Mouse (Mus musculus) forebrain, embryonic 12.5 days (tissue): ENCODE measurements at regions not wholly inside any gene's neighbourhood (a gene's known extent, or its start where the extent isn't known, plus 50 kb on each side); places are given as distances from the start of the nearest gene placed in this dataset.
"Not testable (repeated sequence)": the region's sequence is repeated elsewhere in the genome, so short reads cannot be mapped to it uniquely, and the experiment has no call there.

ENCODE experiments used
- ATAC-seq: fragments of 200-750 bp; cut with Nextera tagmentation; 2 replicates; pipeline ENCODE4 v1.8.0; 2017; ENCODE audit warnings: moderate TSS enrichment; ENCODE audit not compliant: low FRiP score
- H3K27ac ChIP-seq: fragments of 300-500 bp; sonication (generic); 2 replicates; pipeline ENCODE4 v1.5.1; 2016; ENCODE audit warnings: mild to moderate bottlenecking
- H3K27me3 ChIP-seq: fragments of 300-500 bp; sonication (generic); 2 replicates; pipeline ENCODE4 v1.6.1; 2016; ENCODE audit warnings: mild to moderate bottlenecking
- H3K36me3 ChIP-seq: fragments of 300-500 bp; sonication (generic); replicated peaks from 2 replicates; pipeline ENCODE4 v1.6.1; 2016; ENCODE audit warnings: mild to moderate bottlenecking
- H3K4me1 ChIP-seq: fragments of 300-500 bp; sonication (generic); 2 replicates; pipeline ENCODE4 v1.6.1; 2016
- H3K4me2 ChIP-seq: fragments of 300-500 bp; sonication (generic); 2 replicates; pipeline ENCODE4 v1.6.1; 2016; ENCODE audit warnings: mild to moderate bottlenecking, moderate library complexity
- H3K4me3 ChIP-seq: fragments of 300-500 bp; sonication (generic); replicated peaks from 2 replicates; pipeline ENCODE4 v1.5.1; 2016; ENCODE audit warnings: mild to moderate bottlenecking
- H3K9ac ChIP-seq: fragments of 300-500 bp; sonication (generic); 2 replicates; pipeline ENCODE4 v1.6.1; 2016; ENCODE audit warnings: mild to moderate bottlenecking
- H3K9me3 ChIP-seq: fragments of 300-500 bp; sonication (generic); 2 replicates; pipeline ENCODE4 v1.6.1; 2016
- WGBS: fragments of 180-500 bp; shearing (Covaris S2); methylation state at CpG from one replicate; pipeline ENCODE4 v1.1.7; 2016; 5-methylcytosine and 5-hydroxymethylcytosine counted together

DNA sequence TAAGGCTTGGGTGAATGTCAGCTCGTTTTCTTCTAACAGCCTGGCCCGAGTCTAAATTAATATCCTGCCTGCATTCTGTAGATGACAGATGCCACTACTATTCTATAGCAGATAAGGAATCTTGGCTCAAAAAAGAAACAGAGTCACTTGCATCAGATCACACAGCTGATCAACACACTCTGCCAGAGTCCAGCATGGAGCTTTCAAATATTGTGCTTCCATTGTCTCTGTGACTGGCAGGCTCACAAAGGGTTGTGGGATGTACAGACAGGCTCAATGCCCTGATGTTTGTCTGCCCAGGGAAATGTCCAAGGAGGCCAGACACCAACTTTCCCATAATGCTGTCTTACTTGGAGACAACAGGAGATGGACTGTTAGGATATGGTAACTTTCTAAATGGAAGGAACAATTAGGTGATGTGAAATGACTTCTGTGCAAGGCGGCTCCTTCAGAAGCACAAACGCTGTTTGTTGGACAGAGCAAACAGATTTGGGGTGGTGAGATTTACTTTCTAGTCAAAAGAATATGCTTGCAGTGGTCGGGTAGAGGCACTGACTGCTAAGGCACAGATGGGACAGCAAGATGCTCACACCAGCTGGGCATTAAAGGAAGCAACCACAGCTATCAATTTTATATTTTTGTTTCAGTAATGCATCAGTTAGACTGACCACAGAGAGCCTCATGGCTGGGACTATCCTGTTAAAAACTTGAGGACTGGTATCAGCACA lies 291.6 kb upstream of the Pdzrn3 start:
- H3K9me3 ChIP-seq, result no peaks in the 10 kb centered on the region
- no peak overlapping the region for H3K9ac ChIP-seq
- H3K4me2 ChIP-seq, result no peak overlapping the region
- peaks cover 15% of the 10 kb centered on the region for H3K4me1 ChIP-seq
- no peak overlapping the region for H3K27ac ChIP-seq
- no peaks in the 10 kb centered on the region for H3K27me3 ChIP-seq
- WGBS, result 46% methylated on average over 5 of the region's 5 CpGs
- H3K4me3 ChIP-seq, result no peak overlapping the region
- no peaks in the 10 kb centered on the region for H3K36me3 ChIP-seq
- no peak for ATAC-seq

DNA sequence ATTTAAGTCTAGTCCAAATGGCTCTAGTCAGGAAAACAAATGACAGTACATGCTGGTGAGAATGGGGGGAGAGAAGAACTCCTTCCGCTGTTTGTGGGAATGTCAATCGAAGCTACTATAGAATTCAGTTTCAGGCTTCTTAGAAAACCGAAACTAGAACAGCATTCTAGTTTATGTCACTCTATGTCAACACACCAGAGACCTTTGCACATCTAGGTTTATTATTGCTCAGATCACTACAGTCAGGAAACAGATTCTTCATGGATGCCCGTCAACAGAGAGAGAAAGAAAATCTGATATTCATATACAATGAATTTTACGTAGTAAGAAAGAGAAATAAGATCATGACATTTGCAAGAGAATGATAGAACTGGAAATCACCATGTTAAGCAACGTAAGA lies 276.7 kb upstream of the Pdzrn3 start:
- no peaks in the 10 kb centered on the region for H3K4me1 ChIP-seq
- H3K36me3 ChIP-seq, result no peaks in the 10 kb centered on the region
- H3K9me3 ChIP-seq, result no peaks in the 10 kb centered on the region
- no peaks in the 10 kb centered on the region for H3K27me3 ChIP-seq
- H3K4me2 ChIP-seq, result no peak overlapping the region
- H3K27ac ChIP-seq, result no peak overlapping the region
- no peak overlapping the region for H3K4me3 ChIP-seq
- H3K9ac ChIP-seq, result no peak overlapping the region
- ATAC-seq, result no peak
- 91% methylated on average over 6 of the region's 6 CpGs for WGBS

DNA sequence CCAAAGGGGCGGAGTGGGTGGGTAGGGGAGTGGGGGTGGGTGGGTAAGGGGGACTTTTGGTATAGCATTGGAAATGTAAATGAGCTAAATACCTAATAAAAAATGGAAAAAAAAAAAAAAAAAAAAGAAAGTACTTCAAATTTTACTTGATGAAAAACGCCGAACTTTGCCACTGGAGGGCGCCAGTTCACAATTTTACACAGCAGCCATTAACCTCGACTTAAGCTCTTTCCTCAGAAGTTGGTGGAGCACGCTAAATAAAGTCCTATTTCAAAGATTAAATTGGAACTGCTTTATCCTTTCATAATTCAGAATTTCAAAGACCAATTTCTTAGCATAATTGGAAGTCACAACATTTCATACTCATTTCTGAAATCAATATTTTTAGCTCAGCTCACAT lies 272.7 kb upstream of the Pdzrn3 start:
- 8% methylated on average over 5 of the region's 6 CpGs for WGBS
- not testable (repeated sequence) for H3K4me3 ChIP-seq, H3K36me3 ChIP-seq, H3K4me2 ChIP-seq, H3K9ac ChIP-seq, H3K27me3 ChIP-seq, H3K4me1 ChIP-seq, H3K9me3 ChIP-seq, H3K27ac ChIP-seq
- ATAC-seq, result 0 out of 2 replicates have a peak, but pooled peaks have one; percentile 51

DNA sequence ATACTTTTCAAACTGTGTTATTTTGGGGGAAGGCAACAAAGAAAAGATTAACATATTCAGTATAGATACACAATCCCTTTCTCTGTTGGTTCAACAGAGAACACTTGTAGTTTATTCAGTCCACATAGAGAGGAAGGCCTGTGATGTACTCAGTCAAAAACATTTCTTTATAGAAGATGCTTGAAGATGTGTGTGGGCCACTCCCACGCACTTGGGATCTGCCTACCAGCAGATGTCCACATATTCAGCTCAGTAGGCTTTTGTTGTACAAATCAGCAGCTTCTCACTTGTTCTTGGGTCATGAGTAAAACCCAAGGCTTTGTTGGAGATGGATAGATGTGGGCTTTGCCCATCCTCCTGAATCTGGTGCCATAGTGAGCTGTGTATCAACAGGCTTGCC lies 239.6 kb upstream of the Pdzrn3 start:
- H3K27me3 ChIP-seq, result no peaks in the 10 kb centered on the region
- no peaks in the 10 kb centered on the region for H3K4me1 ChIP-seq
- H3K4me2 ChIP-seq, result no peak overlapping the region
- no peak for ATAC-seq
- no peak overlapping the region for H3K9ac ChIP-seq
- no peaks in the 10 kb centered on the region for H3K9me3 ChIP-seq
- H3K4me3 ChIP-seq, result no peak overlapping the region
- WGBS, result 63% methylated on average over 1 of the region's 1 CpGs
- H3K36me3 ChIP-seq, result no peaks in the 10 kb centered on the region
- H3K27ac ChIP-seq, result no peak overlapping the region

DNA sequence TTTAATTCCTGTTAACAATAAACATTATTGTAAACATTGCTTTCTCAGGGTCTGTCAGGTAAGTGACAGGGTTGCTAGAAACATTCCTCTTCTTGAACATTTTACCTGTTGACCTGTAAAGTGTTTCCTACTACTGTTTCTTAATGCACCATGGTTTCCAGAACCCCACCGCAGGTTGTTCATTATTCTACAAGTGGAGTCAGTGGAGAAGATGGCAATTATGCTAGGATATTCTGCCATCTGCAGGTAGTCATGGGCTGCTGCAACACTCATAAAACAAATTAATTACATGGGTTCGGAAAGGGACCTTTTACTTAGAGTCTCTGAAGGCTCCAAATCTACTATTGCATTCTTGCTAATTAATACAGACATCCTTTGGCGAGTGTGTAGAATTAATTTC lies 239.1 kb upstream of the Pdzrn3 start:
- H3K27me3 ChIP-seq, result no peaks in the 10 kb centered on the region
- no peak for ATAC-seq

DNA sequence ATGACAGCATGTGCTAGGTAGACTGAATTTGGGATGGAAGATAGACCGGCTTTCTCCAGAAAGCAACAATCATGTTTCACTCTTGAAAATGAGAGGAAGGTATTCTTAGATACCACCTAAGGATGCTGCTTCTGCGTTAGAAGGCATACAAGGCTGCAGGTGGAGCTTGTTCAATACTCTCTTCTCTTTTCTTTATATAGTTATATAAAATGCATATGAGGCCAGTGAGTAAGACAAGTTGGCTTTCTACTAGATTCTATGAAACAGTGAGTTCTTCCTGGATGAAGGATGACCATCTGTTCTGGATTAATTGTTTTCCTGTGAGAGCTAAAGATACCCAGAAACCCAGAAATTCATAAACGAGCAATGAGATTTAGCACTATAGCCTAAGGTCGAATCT lies 231.3 kb upstream of the Pdzrn3 start:
- Histone ChIP-seq H3K4me1 (no peaks in the 10 kb centered on the region), H3K9ac (no peak overlapping the region), H3K4me3 (no peak overlapping the region), H3K9me3 (no peaks in the 10 kb centered on the region), H3K27ac (no peak overlapping the region), H3K4me2 (no peak overlapping the region), H3K27me3 (no peaks in the 10 kb centered on the region), H3K36me3 (no peaks in the 10 kb centered on the region)
- WGBS, result 93% methylated on average over 4 of the region's 4 CpGs
- ATAC-seq, result no peak

More for the DNA sequence above, 239.1 kb upstream of the Pdzrn3 start:
- Histone ChIP-seq H3K4me3 (no peak overlapping the region), H3K9me3 (no peaks in the 10 kb centered on the region), H3K4me2 (no peak overlapping the region), H3K36me3 (no peaks in the 10 kb centered on the region), H3K27ac (no peak overlapping the region), H3K4me1 (no peaks in the 10 kb centered on the region), H3K9ac (no peak overlapping the region)
- 51% methylated on average over 3 of the region's 3 CpGs for WGBS

DNA sequence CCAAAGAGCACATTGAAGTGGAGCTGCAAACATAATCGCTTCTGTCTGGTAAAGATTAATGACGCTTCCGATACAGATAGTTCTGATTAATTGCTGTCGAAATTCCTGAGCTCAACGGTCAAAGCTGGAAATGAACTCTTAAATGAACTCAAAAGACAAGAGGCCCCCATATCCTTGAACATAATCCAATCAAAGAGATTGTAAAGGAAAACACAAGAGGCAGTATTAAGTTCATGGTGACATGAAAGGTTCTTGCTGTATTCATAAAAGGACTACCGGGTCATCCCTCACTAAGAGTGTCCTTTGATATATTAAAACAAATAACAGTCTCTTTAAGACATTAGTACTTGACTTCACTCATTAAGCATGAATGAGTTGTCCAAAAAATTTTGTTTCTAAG lies 225.4 kb upstream of the Pdzrn3 start:
- 80% methylated on average over 6 of the region's 6 CpGs for whole genome bisulfite sequencing
- ATAC-seq, result no peak
- H3K9ac ChIP-seq, result no peak overlapping the region

DNA sequence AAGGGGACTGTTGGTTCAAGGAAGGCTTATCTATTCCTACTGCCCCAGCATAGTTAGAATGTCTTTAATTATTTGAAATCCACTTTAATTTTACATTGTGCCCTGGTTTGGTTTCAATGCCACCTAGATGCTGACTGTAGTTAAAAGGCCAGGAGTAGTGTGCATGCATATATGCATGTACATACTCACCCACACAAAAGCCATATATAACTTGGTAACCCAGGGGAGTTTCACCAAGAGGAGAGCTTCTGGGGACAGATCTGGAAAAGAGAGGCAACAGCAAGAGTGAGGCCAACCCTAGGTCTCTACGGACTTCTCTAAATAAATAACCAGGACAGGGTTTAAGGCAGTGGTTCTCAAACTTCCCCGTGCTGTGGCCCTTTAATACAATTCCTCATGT lies 219.3 kb upstream of the Pdzrn3 start:
- H3K4me2 ChIP-seq, result no peak overlapping the region
- no peaks in the 10 kb centered on the region for H3K4me1 ChIP-seq
- 81% methylated on average over 2 of the region's 2 CpGs for WGBS
- H3K9me3 ChIP-seq, result no peaks in the 10 kb centered on the region
- no peak overlapping the region for H3K27ac ChIP-seq
- H3K9ac ChIP-seq, result no peak overlapping the region
- ATAC-seq, result no peak
- H3K36me3 ChIP-seq, result no peaks in the 10 kb centered on the region
- H3K4me3 ChIP-seq, result no peak overlapping the region
- H3K27me3 ChIP-seq, result no peaks in the 10 kb centered on the region

More for the DNA sequence above, 225.4 kb upstream of the Pdzrn3 start:
- H3K27ac ChIP-seq, result no peak overlapping the region
- H3K36me3 ChIP-seq, result no peaks in the 10 kb centered on the region
- H3K4me1 ChIP-seq, result no peaks in the 10 kb centered on the region
- no peak overlapping the region for H3K4me2 ChIP-seq
- H3K9me3 ChIP-seq, result no peaks in the 10 kb centered on the region
- no peak overlapping the region for H3K4me3 ChIP-seq
- H3K27me3 ChIP-seq, result no peaks in the 10 kb centered on the region

DNA sequence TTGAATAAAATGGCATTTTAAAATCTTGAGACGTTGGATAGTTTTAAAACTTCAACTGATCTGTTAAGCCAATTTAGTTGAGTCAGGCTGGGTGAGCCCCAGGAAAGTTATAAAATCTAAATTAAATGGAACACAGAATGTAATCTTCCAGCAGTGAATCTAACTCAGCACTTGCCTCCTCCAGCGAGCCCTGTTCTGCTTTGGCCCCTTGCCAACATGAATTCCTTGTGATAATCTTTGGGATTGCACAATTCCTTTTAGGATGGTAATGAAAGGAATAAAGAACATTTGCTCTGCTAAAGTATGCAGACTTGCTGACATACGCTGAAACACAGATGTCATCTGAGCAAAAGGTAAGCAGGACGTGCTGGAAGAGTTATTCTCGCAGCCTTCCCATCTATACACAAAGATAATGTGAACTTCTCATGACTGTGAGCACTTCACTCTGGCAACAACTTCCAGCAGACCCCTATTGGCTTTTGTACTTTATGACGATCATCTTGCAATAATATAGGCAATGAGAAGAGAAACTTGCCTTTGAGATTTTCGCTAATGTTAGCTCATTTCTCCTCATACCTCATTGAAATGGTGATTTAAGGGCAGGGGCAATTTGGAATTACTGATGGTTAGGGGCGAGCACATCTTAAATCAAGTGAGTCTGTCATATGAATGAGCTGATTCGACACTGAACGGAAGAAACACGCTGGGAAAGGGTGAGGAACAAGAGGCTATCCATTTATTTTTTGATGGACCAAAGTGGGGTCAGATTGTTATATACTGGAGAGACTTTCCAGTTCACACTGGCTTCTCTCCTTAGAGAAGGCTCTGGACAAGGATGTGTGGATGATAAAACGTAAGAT lies 216.3 kb upstream of the Pdzrn3 start:
- Histone ChIP-seq H3K27me3 (no peaks in the 10 kb centered on the region), H3K27ac (no peak overlapping the region), H3K9me3 (no peaks in the 10 kb centered on the region), H3K9ac (no peak overlapping the region), H3K36me3 (no peaks in the 10 kb centered on the region), H3K4me1 (no peaks in the 10 kb centered on the region), H3K4me3 (no peak overlapping the region), H3K4me2 (no peak overlapping the region)
- ATAC-seq, result no peak
- 82% methylated on average over 12 of the region's 12 CpGs for WGBS

DNA sequence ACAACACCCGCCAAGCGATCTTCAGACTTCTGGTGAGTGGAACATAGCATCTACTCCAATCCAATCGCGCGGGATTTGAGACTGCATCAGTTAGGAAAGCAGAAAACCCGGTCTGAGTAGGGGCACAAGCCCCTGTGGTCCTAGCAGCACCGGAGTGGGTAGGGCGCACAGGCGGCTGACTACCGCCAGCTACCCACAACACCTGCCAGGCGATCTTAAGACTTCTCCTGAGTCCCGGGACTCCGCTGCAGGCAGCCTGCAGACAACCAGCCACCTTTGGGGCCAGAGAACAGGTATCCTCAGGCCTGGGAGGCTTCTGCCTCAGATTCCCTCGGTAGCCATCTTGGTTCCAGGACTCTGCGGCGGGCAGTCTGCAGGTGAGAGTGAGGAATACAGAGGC lies 208.2 kb upstream of the Pdzrn3 start:
- Histone ChIP-seq H3K9ac (no peak overlapping the region), H3K4me2 (no peak overlapping the region), H3K27me3 (no peaks in the 10 kb centered on the region), H3K27ac (no peak overlapping the region), H3K36me3 (no peaks in the 10 kb centered on the region), H3K4me1 (no peaks in the 10 kb centered on the region), H3K9me3 (no peaks in the 10 kb centered on the region), H3K4me3 (no peak overlapping the region)
- no peak for ATAC-seq
- WGBS, result 83% methylated on average over 16 of the region's 16 CpGs

DNA sequence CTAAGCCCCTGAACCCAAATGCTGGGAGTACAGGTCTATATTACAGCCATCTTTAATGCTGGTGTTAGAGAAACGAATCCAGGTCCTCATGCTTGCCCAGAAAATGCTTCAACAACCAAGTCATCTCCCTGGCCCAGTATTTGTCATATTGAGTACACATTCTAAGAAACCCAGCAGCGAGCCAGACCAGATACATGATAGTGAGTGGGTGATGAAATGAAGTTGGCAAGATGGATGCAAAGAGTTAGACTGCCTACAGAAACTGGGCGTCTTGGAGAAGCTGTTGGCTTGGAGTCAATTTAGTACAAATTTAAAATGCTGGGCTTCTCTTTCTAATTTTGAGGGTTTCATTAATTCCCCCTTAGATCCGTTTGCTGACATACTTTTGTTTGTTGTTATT lies 203.1 kb upstream of the Pdzrn3 start:
- H3K4me2 ChIP-seq, result no peak overlapping the region
- no peaks in the 10 kb centered on the region for H3K9me3 ChIP-seq
- WGBS, result 87% methylated on average over 4 of the region's 4 CpGs
- ATAC-seq, result no peak
- H3K27me3 ChIP-seq, result no peaks in the 10 kb centered on the region
- H3K36me3 ChIP-seq, result no peaks in the 10 kb centered on the region
- H3K27ac ChIP-seq, result no peak overlapping the region
- H3K9ac ChIP-seq, result no peak overlapping the region
- H3K4me1 ChIP-seq, result no peaks in the 10 kb centered on the region
- H3K4me3 ChIP-seq, result no peak overlapping the region

DNA sequence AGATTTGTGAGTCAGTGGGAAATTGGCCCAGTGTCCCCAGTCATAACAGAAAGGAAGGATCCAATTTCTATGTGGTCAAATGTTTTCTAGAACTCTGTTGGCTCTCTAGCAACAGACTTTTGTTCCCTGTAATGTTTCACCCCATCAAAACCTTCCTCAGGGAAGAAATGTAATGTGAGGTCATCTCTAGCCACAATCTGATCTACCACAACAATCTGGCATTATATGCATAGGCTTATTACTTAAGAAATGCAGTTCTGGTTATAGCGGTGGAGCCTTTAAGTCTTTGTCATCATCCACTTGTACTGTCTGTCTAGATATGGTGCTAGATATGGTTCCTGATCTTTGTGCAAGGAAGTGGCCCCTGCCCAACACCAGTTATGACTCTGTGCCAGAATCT lies 178.4 kb upstream of the Pdzrn3 start:
- Histone ChIP-seq H3K4me2 (no peak overlapping the region), H3K27me3 (no peaks in the 10 kb centered on the region), H3K9ac (no peak overlapping the region), H3K36me3 (no peaks in the 10 kb centered on the region), H3K27ac (no peak overlapping the region), H3K9me3 (no peaks in the 10 kb centered on the region), H3K4me3 (no peak overlapping the region), H3K4me1 (peaks cover 6% of the 10 kb centered on the region)
- WGBS, result 94% methylated on average over 1 of the region's 1 CpGs
- no peak for ATAC-seq
